Mouse (Mus musculus) thymus, postnatal 14 days (tissue): ENCODE results near the gene Foxf1.

Experiments
- DNase-seq: peaks from one replicate; pipeline ENCODE4 v3.0.0; 2021

Foxf1 gene

GRCm38 (mm10) chr8:121115948-121116347 lies 31.8 kb downstream of the Foxf1 start, which contains the start of gene Foxc2:
Gene Foxc2, plus strand, starts transcription at chr8:121116171.
- peak; percentile 76 for DNase-seq

GRCm38 (mm10) chr8:121116591-121117185 lies 32.5 kb downstream of the Foxf1 start:
- DNase-seq = no peak

- DNase-seq = no peak
Observed at GRCm38 (mm10) chr8:121117186-121117651, 33.0 kb downstream of the Foxf1 start.

GRCm38 (mm10) chr8:121117906-121118305 lies 33.7 kb downstream of the Foxf1 start:
- DNase-seq = no peak

- no peak for DNase-seq
Observed at GRCm38 (mm10) chr8:121118634-121119420, 34.6 kb downstream of the Foxf1 start.

- no peak for DNase-seq
Observed at GRCm38 (mm10) chr8:121119635-121120455, 35.7 kb downstream of the Foxf1 start.

- no peak for DNase-seq
Observed at GRCm38 (mm10) chr8:121120456-121121419, 36.6 kb downstream of the Foxf1 start.

GRCm38 (mm10) chr8:121121704-121122103 lies 37.5 kb downstream of the Foxf1 start:
- no peak for DNase-seq

- no peak for DNase-seq
Observed at GRCm38 (mm10) chr8:121122368-121122767, 38.2 kb downstream of the Foxf1 start.

GRCm38 (mm10) chr8:121123113-121123512 lies 38.9 kb downstream of the Foxf1 start:
- DNase-seq = no peak

- no peak for DNase-seq
Observed at GRCm38 (mm10) chr8:121124547-121125239, 40.5 kb downstream of the Foxf1 start.

GRCm38 (mm10) chr8:121125311-121125876 lies 41.2 kb downstream of the Foxf1 start:
- DNase-seq = peak; percentile 29

GRCm38 (mm10) chr8:121126191-121126590 lies 42.0 kb downstream of the Foxf1 start:
- DNase-seq = no peak

- DNase-seq = no peak
Observed at GRCm38 (mm10) chr8:121126694-121127093, 42.5 kb downstream of the Foxf1 start.

- no peak for DNase-seq
Observed at GRCm38 (mm10) chr8:121127291-121127701, 43.1 kb downstream of the Foxf1 start.

GRCm38 (mm10) chr8:121127756-121128375 lies 43.7 kb downstream of the Foxf1 start, which contains the start of gene Foxl1:
Gene Foxl1, plus strand, starts transcription at chr8:121127940.
- no peak for DNase-seq

GRCm38 (mm10) chr8:121128531-121129264 lies 44.5 kb downstream of the Foxf1 start:
- DNase-seq = no peak

- no peak for DNase-seq
Observed at GRCm38 (mm10) chr8:121129265-121129940, 45.2 kb downstream of the Foxf1 start.

GRCm38 (mm10) chr8:121130522-121130921 lies 46.3 kb downstream of the Foxf1 start:
- no peak for DNase-seq
